10 mouse cellular contexts compared by ENCODE assay signal in genomic region chr14:47911546-47912545, GRCm38 (mm10).
DNase-seq lines count a peak whose midpoint lies in the region; ATAC-seq and TF ChIP-seq lines count a peak whose summit lies in the region.
"Had no signal": no experiment of that assay in that cellular context is flagged by ENCODE, and none has a peak within 500 bp of the region (broad histone marks: within the 10 kb centered on the region; RNA-seq: fewer than 3 reads in every experiment).

No protein-coding gene starts in this region.

- no peak for TF ChIP-seq CTCF in left cerebral cortex, adult 2 months (IDR thresholded peaks at IDR 0.05)

- intact Hi-C loops in left cerebral cortex, adult 2 months (cut with DNase I), result no loop called here

- 0 out of 2 replicates have a peak, but pooled peaks cover 4% of the 10 kb centered on the region for H3K4me1 ChIP-seq in hindbrain, embryonic 11.5 days (replicated peaks; ENCODE audit: control insufficient read depth, insufficient read depth, low read length)
- H3K4me1 ChIP-seq: megakaryocyte, embryonic 14.5 days had no signal

- no peaks in the 10 kb centered on the region for H3K27me3 ChIP-seq in hindbrain, embryonic 11.5 days (ENCODE audit: control insufficient read depth, insufficient read depth, low read length)
- H3K27me3 ChIP-seq: heart, embryonic 15.5 days; megakaryocyte, embryonic 14.5 days had no signal

- no peak overlapping the region for H3K4me3 ChIP-seq in hindbrain, embryonic 11.5 days (ENCODE audit: low read depth, low read length)
- H3K4me3 ChIP-seq in left cerebral cortex, adult 2 months, result no peak overlapping the region
- H3K4me3 ChIP-seq: heart, embryonic 15.5 days; megakaryocyte, embryonic 14.5 days had no signal

- H3K27ac ChIP-seq in hindbrain, embryonic 11.5 days (ENCODE audit: low read depth, low read length), result 0 out of 2 replicates have a peak overlapping the region, but pooled peaks have one; percentile 27
- H3K27ac ChIP-seq in left cerebral cortex, adult 2 months, result no peak overlapping the region
- H3K27ac ChIP-seq: heart, embryonic 15.5 days had no signal

- ATAC-seq in hindbrain, embryonic 11.5 days (ENCODE audit: low FRiP score), result no peak

- no peak overlapping the region for H3K4me2 ChIP-seq in hindbrain, embryonic 11.5 days (replicated peaks; ENCODE audit: low read depth, low read length)
- H3K4me2 ChIP-seq: heart, embryonic 15.5 days had no signal

- H3K36me3 ChIP-seq in hindbrain, embryonic 11.5 days (ENCODE audit: control insufficient read depth, insufficient read depth, low read length), result no peaks in the 10 kb centered on the region
- H3K36me3 ChIP-seq: heart, embryonic 15.5 days had no signal

- H3K9ac ChIP-seq in hindbrain, embryonic 11.5 days (ENCODE audit: low read depth, low read length), result no peak overlapping the region
- H3K9ac ChIP-seq: heart, embryonic 15.5 days had no signal

- no peaks in the 10 kb centered on the region for H3K9me3 ChIP-seq in hindbrain, embryonic 11.5 days (ENCODE audit: control insufficient read depth, low read length)
- H3K9me3 ChIP-seq: heart, embryonic 15.5 days; megakaryocyte, embryonic 14.5 days had no signal

- WGBS in hindbrain, embryonic 11.5 days, result 66% methylated on average over 9 of the region's 9 CpGs

- peak; percentile 68 for DNase-seq in 3134 (ENCODE audit: extremely low read depth, insufficient read length, low spot score)
- peak; percentile 11 for DNase-seq in Muller cell, postnatal 12 days (ENCODE audit: inconsistent ontology term)
- no peak for DNase-seq in hindbrain, embryonic 11.5 days (ENCODE audit: low spot score)
- peak; percentile 19 to 47 for DNase-seq in left cerebral cortex, adult 2 months (ENCODE audit: extremely low spot score in 1 of 2, low spot score in 2 of 2)
- DNase-seq in thymus, postnatal 14 days, result no peak
- no peak for DNase-seq in adrenal gland, adult 18-20 months (ENCODE audit: low spot score in 2 of 2)
- no peak for DNase-seq in gastrocnemius, adult 8-10 months (ENCODE audit: low spot score in 2 of 2)
- DNase-seq in spleen, postnatal 36 days (ENCODE audit: low spot score in 2 of 2), result no peak

Comparison
In these comparisons a context has a peak if more than half of its experiments do, and no peak if none do; other contexts are left out.
1. DNase-seq: peak in 3134 (single experiment), Muller cell, postnatal 12 days (single experiment) and left cerebral cortex, adult 2 months (2 of 2); none in hindbrain, embryonic 11.5 days (single experiment), thymus, postnatal 14 days (single experiment), adrenal gland, adult 18-20 months (0 of 2), gastrocnemius, adult 8-10 months (0 of 2) and spleen, postnatal 36 days (0 of 2).